Mouse (Mus musculus) CH12.LX (cell line): ENCODE data around the gene 1700092M07Rik. TPM values are rescaled to one million over a fixed set of nuclear protein-coding genes. Genes with fewer than 3 reads are reported as not detected.

Experiments
- DNase-seq: peaks from one replicate; pipeline ENCODE4 v3.0.0-alpha.2; 2013; ENCODE audit errors: extremely low read depth
- H3K27ac ChIP-seq: 2 replicates; pipeline ENCODE4 v1.5.1; 2012; ENCODE audit warnings: low read depth, mild to moderate bottlenecking, control low read depth, moderate library complexity; ENCODE audit not compliant: insufficient read depth
- H3K27me3 ChIP-seq: replicated peaks from 2 replicates; pipeline ENCODE3; 2012; ENCODE audit warnings: inconsistent platforms
- H3K36me3 ChIP-seq, 2 experiments: replicated peaks in 1 of 2; 2 replicates each; pipeline versions ENCODE3 to v1.6.1; 2012; ENCODE audit warnings: inconsistent platforms in 1 of 2, low read length in 1 of 2, mild to moderate bottlenecking in 1 of 2, mixed read lengths in 1 of 2, moderate library complexity in 1 of 2; ENCODE audit not compliant: control insufficient read depth in 1 of 2, insufficient read depth in 1 of 2
- H3K4me1 ChIP-seq, 2 experiments: 2 replicates each; pipeline ENCODE4 v1.6.1; 2012; ENCODE audit warnings: inconsistent platforms in 1 of 2, moderate library complexity in 1 of 2; ENCODE audit not compliant: insufficient read depth in 2 of 2, control insufficient read depth in 1 of 2
- H3K4me2 ChIP-seq: 2 replicates; pipeline ENCODE4 v1.6.1; 2012; ENCODE audit warnings: low read depth, mild to moderate bottlenecking, control low read depth; ENCODE audit not compliant: poor library complexity, insufficient read depth, severe bottlenecking
- H3K4me3 ChIP-seq, 3 experiments: fragments of 150-350 bp in 1 of 3; sonication (generic) in 1 of 3; replicated peaks in 1 of 3; 2 replicates each; pipeline versions ENCODE3 to v1.5.1; 2011 to 2012; ENCODE audit warnings: low read depth in 2 of 3, low read length in 2 of 3, mild to moderate bottlenecking in 2 of 3, moderate library complexity in 2 of 3, control low read depth in 1 of 3, improper control_type of control experiment in 1 of 3, inconsistent platforms in 1 of 3, mixed read lengths in 1 of 3; ENCODE audit not compliant: poor library complexity in 1 of 3
- H3K79me2 ChIP-seq: replicated peaks from 2 replicates; pipeline ENCODE4 v1.6.1; 2012; ENCODE audit warnings: mild to moderate bottlenecking, moderate library complexity; ENCODE audit not compliant: control insufficient read depth, poor library complexity, insufficient read depth, severe bottlenecking; ENCODE audit errors: extremely low read depth
- H3K9ac ChIP-seq: 2 replicates; pipeline ENCODE4 v1.6.1; 2012; ENCODE audit warnings: low read depth, mild to moderate bottlenecking, control low read depth, moderate library complexity; ENCODE audit not compliant: insufficient read depth
- H3K9me3 ChIP-seq: replicated peaks from 2 replicates; pipeline ENCODE3; 2012; ENCODE audit warnings: low read length, inconsistent platforms, mixed read lengths
- BHLHE40 ChIP-seq: IDR thresholded peaks from 2 replicates; pipeline ENCODE4 v1.6.1; 2011; ENCODE audit warnings: mild to moderate bottlenecking, low read depth, low read length, improper control_type of control experiment
- CHD2 ChIP-seq: IDR thresholded peaks from 2 replicates; pipeline ENCODE4 v1.6.1; 2011; ENCODE audit warnings: low read length, improper control_type of control experiment
- CTCF ChIP-seq, 2 experiments: IDR thresholded peaks in 1 of 2; conservative IDR thresholded peaks in 1 of 2; 2 replicates each; pipeline ENCODE4 v1.5.1; 2011 to 2012; ENCODE audit warnings: low read depth in 2 of 2, low read length in 2 of 2, improper control_type of control experiment in 1 of 2, inconsistent platforms in 1 of 2, mild to moderate bottlenecking in 1 of 2, moderate library complexity in 1 of 2
- ELF1 ChIP-seq: IDR thresholded peaks from 2 replicates; pipeline ENCODE4 v1.6.1; 2014; ENCODE audit warnings: low read depth, mild to moderate bottlenecking, inconsistent platforms, low read length, improper control_type of control experiment
- ETS1 ChIP-seq: conservative IDR thresholded peaks from 2 replicates; pipeline ENCODE4 v1.6.1; 2012; ENCODE audit warnings: low read depth, mild to moderate bottlenecking, inconsistent platforms, low read length, improper control_type of control experiment, moderate library complexity
- IRF4 ChIP-seq: IDR thresholded peaks from 2 replicates; pipeline ENCODE4 v1.6.1; 2014; ENCODE audit warnings: low read depth, mild to moderate bottlenecking, inconsistent platforms, low read length, improper control_type of control experiment
- KAT2A ChIP-seq: IDR thresholded peaks from 2 replicates; pipeline ENCODE4 v1.6.1; 2012; ENCODE audit warnings: low read length, improper control_type of control experiment, inconsistent platforms; ENCODE audit not compliant: insufficient replicate concordance
- MAX ChIP-seq: IDR thresholded peaks from 2 replicates; pipeline ENCODE4 v1.6.1; 2011; ENCODE audit warnings: low read length, improper control_type of control experiment
- MAZ ChIP-seq: IDR thresholded peaks from 2 replicates; pipeline ENCODE4 v1.6.1; 2012; ENCODE audit warnings: low read depth, mild to moderate bottlenecking, inconsistent platforms, low read length, improper control_type of control experiment, moderate library complexity
- MXI1 ChIP-seq: IDR thresholded peaks from 2 replicates; pipeline ENCODE4 v1.6.1; 2011; ENCODE audit warnings: mild to moderate bottlenecking, low read depth, low read length, improper control_type of control experiment
- MYC ChIP-seq: IDR thresholded peaks from 2 replicates; pipeline ENCODE4 v1.6.1; 2011; ENCODE audit warnings: low read depth, mild to moderate bottlenecking, improper control_type of control experiment, low read length
- NRF1 ChIP-seq: IDR thresholded peaks from 2 replicates; pipeline ENCODE4 v1.6.1; 2014; ENCODE audit warnings: low read depth, mild to moderate bottlenecking, inconsistent platforms, low read length, improper control_type of control experiment, moderate library complexity
- SMC3 ChIP-seq: IDR thresholded peaks from 2 replicates; pipeline ENCODE4 v1.6.1; 2011; ENCODE audit warnings: low read depth, low read length, improper control_type of control experiment
- USF1 ChIP-seq: IDR thresholded peaks from 2 replicates; pipeline ENCODE4 v1.6.1; 2014; ENCODE audit warnings: low read depth, mild to moderate bottlenecking, inconsistent platforms, low read length, improper control_type of control experiment
- USF2 ChIP-seq: conservative IDR thresholded peaks from 2 replicates; pipeline ENCODE4 v1.6.1; 2011; ENCODE audit warnings: low read depth, low read length, improper control_type of control experiment
- ZNF384 ChIP-seq: IDR thresholded peaks from 2 replicates; pipeline ENCODE4 v1.6.1; 2012; ENCODE audit warnings: low read depth, low read length, improper control_type of control experiment, inconsistent platforms
- dilution Hi-C: fragments of 300-500 bp; cut with MboI; formaldehyde crosslinking; loops from 2 replicates; pipeline ENCODE4 v1.14.3; 2020; ENCODE audit warnings: low sequenced_read_pairs; ENCODE audit not compliant: extremely low pct_unique_long_range_greater_than_20kb, extremely low pct_ligation_motif_present
- in situ Hi-C: fragments of 300-500 bp; cut with MboI; formaldehyde crosslinking; loops from 3 replicates; pipeline ENCODE4 v1.14.3; 2019; ENCODE audit warnings: low sequenced_read_pairs, low pct_ligation_motif_present, low pct_unique_long_range_greater_than_20kb, mixed read lengths
- polyA plus RNA-seq: library from polyadenylated mRNA; unstranded; fragments of >175 nt; gene quantifications from 2 replicates; pipeline ENCODE4 v1.2.1, GENCODE M21; 2012; ENCODE audit warnings: low read depth; ENCODE audit not compliant: insufficient read length
- total RNA-seq, 2 experiments: library from RNA; depleted of rRNA; stranded (reverse); fragments of 300-350 nt in 1 of 2; fragments of >200 nt in 1 of 2; gene quantifications; 2 replicates each; pipeline ENCODE4 v1.2.3; 2012 to 2014

Gene 1700092M07Rik
- total and polyA plus RNA-seq, 3 experiments: 1.0 to 3.8 (median 3.1) TPM

DNA sequence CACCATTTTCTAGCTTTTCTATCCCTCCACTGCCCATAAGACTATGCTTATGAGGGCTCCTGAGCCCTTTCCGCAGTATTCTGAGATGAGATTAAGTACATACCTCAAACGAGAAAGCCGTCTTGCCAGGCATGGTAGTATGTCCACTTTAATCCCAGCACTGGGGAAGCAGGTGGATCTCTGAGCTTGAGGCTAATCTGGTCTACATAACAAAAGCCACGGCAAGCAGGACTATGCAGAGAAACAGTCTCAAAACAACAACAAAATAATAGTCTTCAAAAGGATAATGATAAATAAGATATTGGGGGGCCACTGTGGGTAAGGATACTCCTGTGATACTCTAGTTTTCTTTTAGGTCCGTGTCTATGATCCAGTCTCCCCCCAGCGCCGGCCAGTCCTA lies 1.6 kb upstream of the 1700092M07Rik start:
- H3K4me1 ChIP-seq: peaks cover 11 to 47% of the 10 kb centered on the region in 2 experiments
- dilution Hi-C loops: no loop called here

DNA sequence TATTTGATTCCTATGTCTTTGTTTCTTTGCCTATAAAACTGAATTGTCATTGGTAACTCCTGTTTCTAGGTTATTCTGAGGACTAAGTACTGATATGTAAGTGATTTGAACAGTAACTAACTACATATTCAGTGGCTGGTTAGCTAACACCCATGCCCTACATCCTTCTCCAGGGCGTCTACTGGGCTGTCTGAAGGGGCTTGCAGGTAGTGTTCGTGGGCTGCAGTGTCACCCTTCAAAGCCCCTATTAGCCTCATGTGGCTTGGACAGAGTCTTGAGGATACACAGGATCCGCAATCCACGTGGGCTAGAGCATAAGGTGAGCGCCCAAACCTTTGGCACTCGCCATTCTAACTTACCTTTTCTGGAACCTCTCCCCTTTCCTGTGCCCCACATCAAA lies 872 bp upstream of the 1700092M07Rik start:
- dilution Hi-C loops: no loop called here
- no peak for TF ChIP-seq USF2
- no peak for TF ChIP-seq CHD2
- no peak for TF ChIP-seq ETS1
- TF ChIP-seq MYC: no peak
- no peak for TF ChIP-seq CTCF (conservative IDR thresholded peaks at IDR 0.05 in 1 of 2, IDR thresholded peaks at IDR 0.05 in 1 of 2; ENCODE audit: low read depth in 2 of 2, low read length in 2 of 2)
- TF ChIP-seq USF1: no peak
- no peak for TF ChIP-seq MAZ
- TF ChIP-seq SMC3: no peak
- TF ChIP-seq MXI1: no peak
- TF ChIP-seq BHLHE40: no peak
- TF ChIP-seq NRF1: no peak
- TF ChIP-seq ZNF384: no peak
- no peak for TF ChIP-seq MAX
- TF ChIP-seq KAT2A: no peak
- no peak for TF ChIP-seq ELF1
- TF ChIP-seq IRF4: no peak
- TF ChIP-seq, all 38 proteins: peak for 0
- H3K4me1 ChIP-seq: peaks cover 11 to 47% of the 10 kb centered on the region in 2 experiments
- no peak overlapping the region for H3K4me3 ChIP-seq
- no peak overlapping the region for H3K4me2 ChIP-seq
- peaks cover 40 to 61% of the 10 kb centered on the region in 2 experiments for H3K36me3 ChIP-seq
- H3K27ac ChIP-seq: no peak overlapping the region
- in situ Hi-C loops: loop anchor here (25.0 kb wide), 1 partner anchor 373 kb away; no protein-coding TSS in a partner anchor
- no peak for DNase-seq
- peaks cover 41% of the 10 kb centered on the region for H3K79me2 ChIP-seq
- no peaks in the 10 kb centered on the region for H3K27me3 ChIP-seq
- H3K9ac ChIP-seq: no peak overlapping the region
- no peaks in the 10 kb centered on the region for H3K9me3 ChIP-seq

More for the DNA sequence above, 1.6 kb upstream of the 1700092M07Rik start:
- TF ChIP-seq CTCF (conservative IDR thresholded peaks at IDR 0.05 in 1 of 2, IDR thresholded peaks at IDR 0.05 in 1 of 2; ENCODE audit: low read depth in 2 of 2, low read length in 2 of 2) (no peak), MAX (no peak)
- Histone ChIP-seq H3K36me3 (peaks cover 40 to 56% of the 10 kb centered on the region in 2 experiments), H3K9ac (no peak overlapping the region), H3K27ac (no peak overlapping the region), H3K4me2 (no peak overlapping the region), H3K4me3 (no peak overlapping the region), H3K27me3 (no peaks in the 10 kb centered on the region), H3K9me3 (no peaks in the 10 kb centered on the region), H3K79me2 (peaks cover 39% of the 10 kb centered on the region)
- in situ Hi-C loops: loop anchor here (25.0 kb wide), 1 partner anchor 373 kb away; no protein-coding TSS in a partner anchor
- DNase-seq: no peak
